Mouse (Mus musculus) midbrain, embryonic 15.5 days (tissue): ENCODE data around the gene Fgfr2. TPM values are rescaled to one million over a fixed set of nuclear protein-coding genes. Genes with fewer than 3 reads are reported as not detected.
A peak's percentile ranks its signal among the peaks of the same experiment; 100 is the strongest.

ENCODE experiments used
- ATAC-seq: fragments of 200-750 bp; cut with Nextera tagmentation; replicated peaks from 2 replicates; pipeline ENCODE4 v1.8.0; 2017; ENCODE audit warnings: moderate TSS enrichment
- H3K27ac ChIP-seq: fragments of 300-500 bp; sonication (generic); 2 replicates; pipeline ENCODE4 v1.5.1; 2015; ENCODE audit warnings: mild to moderate bottlenecking, inconsistent platforms
- H3K27me3 ChIP-seq: fragments of 300-500 bp; sonication (generic); replicated peaks from 2 replicates; pipeline ENCODE4 v1.6.1; 2015; ENCODE audit warnings: inconsistent platforms
- H3K36me3 ChIP-seq: fragments of 300-500 bp; sonication (generic); replicated peaks from 2 replicates; pipeline ENCODE4 v1.6.1; 2015; ENCODE audit warnings: inconsistent platforms
- H3K4me1 ChIP-seq: fragments of 300-500 bp; sonication (generic); 2 replicates; pipeline ENCODE4 v1.6.1; 2015; ENCODE audit warnings: inconsistent platforms
- H3K4me2 ChIP-seq: fragments of 300-500 bp; sonication (generic); 2 replicates; pipeline ENCODE4 v1.6.1; 2015; ENCODE audit warnings: inconsistent platforms, mild to moderate bottlenecking, moderate library complexity
- H3K4me3 ChIP-seq: fragments of 300-500 bp; sonication (generic); 2 replicates; pipeline ENCODE4 v1.5.1; 2015; ENCODE audit warnings: mild to moderate bottlenecking, inconsistent platforms
- H3K9ac ChIP-seq: fragments of 300-500 bp; sonication (generic); 2 replicates; pipeline ENCODE4 v1.6.1; 2015; ENCODE audit warnings: mild to moderate bottlenecking, inconsistent platforms
- H3K9me3 ChIP-seq: fragments of 300-500 bp; sonication (generic); 2 replicates; pipeline ENCODE4 v1.6.1; 2016; ENCODE audit warnings: inconsistent platforms
- WGBS: fragments of 180-500 bp; shearing (Covaris S2); methylation state at CpG from one replicate; pipeline ENCODE4 v1.1.7; 2015; ENCODE audit warnings: mixed read lengths; 5-methylcytosine and 5-hydroxymethylcytosine counted together
- polyA plus RNA-seq: library from polyadenylated mRNA; unstranded; fragments of >200 nt; fragmentation: Nextera tagmentation; extraction: Ambion mirVana; gene quantifications from 2 replicates; pipeline ENCODE4 v1.2.1, GENCODE M21; 2015

Fgfr2 gene
- polyA plus RNA-seq, 1 experiment from 2014 or later = 23.3 TPM

- no peak overlapping the region for H3K27ac ChIP-seq
- H3K9ac ChIP-seq = no peak overlapping the region
- 0 out of 2 replicates have a peak, but pooled peaks cover 4% of the 10 kb centered on the region for H3K27me3 ChIP-seq
- ATAC-seq = no peak
- H3K4me3 ChIP-seq = no peak overlapping the region
- no peak overlapping the region for H3K4me2 ChIP-seq
- 38% methylated on average over 4 of the region's 4 CpGs for WGBS
- no peaks in the 10 kb centered on the region for H3K36me3 ChIP-seq
- H3K4me1 ChIP-seq = peaks cover 12% of the 10 kb centered on the region
- H3K9me3 ChIP-seq = no peaks in the 10 kb centered on the region
Observed at GRCm38 (mm10) chr7:130208601-130209000, 2914.5 kb downstream of the Fgfr2 start.

GRCm38 (mm10) chr7:130206181-130206582 is 2917.0 kb downstream of the Fgfr2 start:
- Histone ChIP-seq H3K36me3 (no peaks in the 10 kb centered on the region), H3K27me3 (no peaks in the 10 kb centered on the region), H3K9me3 (no peaks in the 10 kb centered on the region), H3K27ac (peak overlapping the region; percentile 23; the same call in 1 of the 2 replicates), H3K9ac (no peak overlapping the region), H3K4me2 (no peak overlapping the region), H3K4me1 (peaks cover 12% of the 10 kb centered on the region), H3K4me3 (no peak overlapping the region)
- no peak for ATAC-seq
- 10% methylated on average over 6 of the region's 6 CpGs for WGBS

GRCm38 (mm10) chr7:130205140-130205539 is 2918.0 kb downstream of the Fgfr2 start:
- Histone ChIP-seq H3K9ac (no peak overlapping the region), H3K9me3 (no peaks in the 10 kb centered on the region), H3K27ac (no peak overlapping the region), H3K4me3 (no peak overlapping the region), H3K27me3 (no peaks in the 10 kb centered on the region), H3K4me1 (peaks cover 12% of the 10 kb centered on the region), H3K36me3 (no peaks in the 10 kb centered on the region), H3K4me2 (no peak overlapping the region)
- WGBS = 88% methylated on average over 7 of the region's 7 CpGs
- no peak for ATAC-seq

- H3K27ac ChIP-seq = no peak overlapping the region
- no peak for ATAC-seq
- no peaks in the 10 kb centered on the region for H3K36me3 ChIP-seq
- H3K27me3 ChIP-seq = no peaks in the 10 kb centered on the region
- no peaks in the 10 kb centered on the region for H3K9me3 ChIP-seq
- H3K4me3 ChIP-seq = no peak overlapping the region
- H3K4me1 ChIP-seq = peaks cover 6% of the 10 kb centered on the region
- H3K4me2 ChIP-seq = no peak overlapping the region
- no peak overlapping the region for H3K9ac ChIP-seq
- 68% methylated on average over 8 of the region's 8 CpGs for WGBS
Observed at GRCm38 (mm10) chr7:130201020-130201419, 2922.1 kb downstream of the Fgfr2 start.

GRCm38 (mm10) chr7:130199951-130200350 is 2923.2 kb downstream of the Fgfr2 start:
- ATAC-seq = no peak
- Histone ChIP-seq H3K36me3 (no peaks in the 10 kb centered on the region), H3K27ac (no peak overlapping the region), H3K4me3 (no peak overlapping the region), H3K4me1 (no peaks in the 10 kb centered on the region), H3K27me3 (no peaks in the 10 kb centered on the region), H3K9me3 (no peaks in the 10 kb centered on the region), H3K4me2 (no peak overlapping the region), H3K9ac (no peak overlapping the region)
- 91% methylated on average over 9 of the region's 9 CpGs for WGBS

GRCm38 (mm10) chr7:130199317-130199716 is 2923.8 kb downstream of the Fgfr2 start:
- ATAC-seq = no peak
- H3K27ac ChIP-seq = no peak overlapping the region
- no peak overlapping the region for H3K9ac ChIP-seq
- no peak overlapping the region for H3K4me3 ChIP-seq
- 67% methylated on average over 5 of the region's 5 CpGs for WGBS
- H3K36me3 ChIP-seq = no peaks in the 10 kb centered on the region
- H3K4me2 ChIP-seq = no peak overlapping the region
- H3K9me3 ChIP-seq = no peaks in the 10 kb centered on the region
- no peaks in the 10 kb centered on the region for H3K4me1 ChIP-seq
- no peaks in the 10 kb centered on the region for H3K27me3 ChIP-seq

GRCm38 (mm10) chr7:130195081-130195480 is 2928.1 kb downstream of the Fgfr2 start:
- no peak overlapping the region for H3K9ac ChIP-seq
- H3K4me2 ChIP-seq = no peak overlapping the region
- no peak overlapping the region for H3K4me3 ChIP-seq
- no peaks in the 10 kb centered on the region for H3K27me3 ChIP-seq
- 92% methylated on average over 2 of the region's 2 CpGs for WGBS
- no peaks in the 10 kb centered on the region for H3K36me3 ChIP-seq
- ATAC-seq = no peak
- H3K27ac ChIP-seq = no peak overlapping the region
- H3K9me3 ChIP-seq = no peaks in the 10 kb centered on the region
- no peaks in the 10 kb centered on the region for H3K4me1 ChIP-seq

GRCm38 (mm10) chr7:130190329-130190975 is 2932.7 kb downstream of the Fgfr2 start:
- no peak overlapping the region for H3K4me2 ChIP-seq
- WGBS = 70% methylated on average over 15 of the region's 15 CpGs
- no peaks in the 10 kb centered on the region for H3K27me3 ChIP-seq
- no peak overlapping the region for H3K27ac ChIP-seq
- no peaks in the 10 kb centered on the region for H3K4me1 ChIP-seq
- H3K9ac ChIP-seq = no peak overlapping the region
- H3K36me3 ChIP-seq = no peaks in the 10 kb centered on the region
- ATAC-seq = no peak
- no peaks in the 10 kb centered on the region for H3K9me3 ChIP-seq
- H3K4me3 ChIP-seq = no peak overlapping the region

- Histone ChIP-seq H3K4me3 (no peak overlapping the region), H3K27me3 (no peaks in the 10 kb centered on the region), H3K27ac (no peak overlapping the region), H3K36me3 (no peaks in the 10 kb centered on the region), H3K9ac (no peak overlapping the region), H3K4me2 (no peak overlapping the region), H3K4me1 (no peaks in the 10 kb centered on the region), H3K9me3 (no peaks in the 10 kb centered on the region)
- WGBS = 70% methylated on average over 4 of the region's 4 CpGs
- ATAC-seq = no peak
Observed at GRCm38 (mm10) chr7:130189901-130190300, 2933.2 kb downstream of the Fgfr2 start.

GRCm38 (mm10) chr7:130188108-130188507 is 2935.0 kb downstream of the Fgfr2 start:
- Histone ChIP-seq H3K4me3 (no peak overlapping the region), H3K9ac (no peak overlapping the region), H3K4me1 (no peaks in the 10 kb centered on the region), H3K9me3 (no peaks in the 10 kb centered on the region), H3K36me3 (no peaks in the 10 kb centered on the region), H3K27ac (no peak overlapping the region), H3K27me3 (no peaks in the 10 kb centered on the region), H3K4me2 (no peak overlapping the region)
- WGBS = 93% methylated on average over 2 of the region's 2 CpGs
- ATAC-seq = no peak

GRCm38 (mm10) chr7:130184864-130185263 is 2938.3 kb downstream of the Fgfr2 start:
- WGBS = 86% methylated on average over 5 of the region's 5 CpGs
- no peaks in the 10 kb centered on the region for H3K27me3 ChIP-seq
- H3K36me3 ChIP-seq = no peaks in the 10 kb centered on the region
- no peak overlapping the region for H3K9ac ChIP-seq
- H3K4me2 ChIP-seq = no peak overlapping the region
- H3K27ac ChIP-seq = no peak overlapping the region
- H3K4me3 ChIP-seq = no peak overlapping the region
- H3K9me3 ChIP-seq = no peaks in the 10 kb centered on the region
- H3K4me1 ChIP-seq = peaks cover 4% of the 10 kb centered on the region; the same call in 1 of the 2 replicates
- ATAC-seq = no peak

GRCm38 (mm10) chr7:130183960-130184359 is 2939.2 kb downstream of the Fgfr2 start:
- peaks cover 4% of the 10 kb centered on the region; the same call in 1 of the 2 replicates for H3K4me1 ChIP-seq
- H3K36me3 ChIP-seq = no peaks in the 10 kb centered on the region
- H3K9me3 ChIP-seq = no peaks in the 10 kb centered on the region
- no peak overlapping the region for H3K27ac ChIP-seq
- 62% methylated on average over 5 of the region's 5 CpGs for WGBS
- H3K4me2 ChIP-seq = no peak overlapping the region
- ATAC-seq = no peak
- no peak overlapping the region for H3K4me3 ChIP-seq
- H3K27me3 ChIP-seq = no peaks in the 10 kb centered on the region
- no peak overlapping the region for H3K9ac ChIP-seq

GRCm38 (mm10) chr7:130182551-130182950 is 2940.6 kb downstream of the Fgfr2 start:
- H3K4me3 ChIP-seq = peak overlapping the region; percentile 13; the same call in 1 of the 2 replicates
- peak overlapping the region; percentile 42 for H3K4me2 ChIP-seq
- H3K9me3 ChIP-seq = no peaks in the 10 kb centered on the region
- no peak overlapping the region for H3K9ac ChIP-seq
- no peak for ATAC-seq
- H3K4me1 ChIP-seq = peaks cover 4% of the 10 kb centered on the region; the same call in 1 of the 2 replicates
- H3K36me3 ChIP-seq = no peaks in the 10 kb centered on the region
- WGBS = 13% methylated on average over 18 of the region's 18 CpGs
- H3K27ac ChIP-seq = no peak overlapping the region
- H3K27me3 ChIP-seq = no peaks in the 10 kb centered on the region
